Mouse (Mus musculus): ENCODE results near the gene Rusc2.

- no peak for TF ChIP-seq CTCF (IDR thresholded peaks at IDR 0.05; ENCODE audit: control insufficient read depth, insufficient read depth, insufficient replicate concordance, low read depth, low read length)
- TF ChIP-seq POLR2A (IDR thresholded peaks at IDR 0.05; ENCODE audit: control insufficient read depth, low read depth, low read length), result no peak
Observed at GRCm38 (mm10) chr4:43448554-43448953, 66.8 kb downstream of the Rusc2 start.
